Mouse (Mus musculus) olfactory bulb, adult 2 months (tissue): ENCODE measurements around the gene Brpf1.

ENCODE experiments used
- CTCF ChIP-seq: fragments of 200-500 bp; IDR thresholded peaks from 2 replicates; pipeline ENCODE4 v1.5.1; 2012; ENCODE audit warnings: low read depth, mild to moderate bottlenecking, low read length, moderate library complexity; ENCODE audit not compliant: insufficient read depth
- POLR2A ChIP-seq: fragments of 200-500 bp; IDR thresholded peaks from 2 replicates; pipeline ENCODE4 v1.6.1; 2012; ENCODE audit warnings: mild to moderate bottlenecking, low read depth, low read length, moderate library complexity; ENCODE audit not compliant: insufficient read depth

DNA sequence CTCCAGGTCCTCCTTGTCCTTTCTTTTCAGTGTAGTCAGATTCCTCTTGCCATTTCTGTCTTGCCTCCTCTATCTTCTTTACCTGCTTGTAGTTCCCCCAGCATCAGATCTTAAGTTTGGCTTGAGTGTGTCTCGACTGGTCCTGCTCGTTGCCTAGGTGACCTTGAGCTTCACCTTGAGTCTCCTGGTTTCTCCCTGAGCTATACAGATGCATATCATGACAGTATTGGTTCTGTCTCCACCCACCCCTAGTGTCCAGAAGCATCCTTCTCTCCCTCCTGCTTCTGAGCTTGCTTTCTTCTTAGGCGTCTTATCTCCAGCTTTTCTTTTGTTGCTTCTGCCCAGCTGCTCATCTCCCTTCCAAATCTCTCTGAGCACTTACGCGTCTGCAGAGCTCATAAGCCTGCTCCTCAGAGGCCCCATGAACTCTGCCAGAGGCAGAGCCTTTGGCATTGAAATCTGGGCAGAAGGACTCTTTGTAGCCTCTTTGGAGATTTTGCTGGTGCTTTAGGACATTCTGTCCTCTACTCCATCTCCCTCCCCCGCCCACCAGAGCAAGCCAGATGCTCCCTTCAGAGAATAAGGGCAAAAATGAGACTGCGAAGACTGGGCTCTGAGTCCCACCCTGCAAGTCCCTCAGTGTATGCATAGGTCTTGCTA is 39.8 kb upstream of the Brpf1 start:
- TF ChIP-seq POLR2A, result no peak
- no peak for TF ChIP-seq CTCF
